Mouse (Mus musculus): ENCODE data around the gene Fam185a. TPM values are rescaled to one million over a fixed set of nuclear protein-coding genes. Genes with fewer than 3 reads are reported as not detected.

Fam185a gene
- polyA plus RNA-seq, 1 experiment from 2014 or later = 8.4 TPM

GRCm38 (mm10) chr5:21506887-21507286, 82.1 kb downstream of the Fam185a start:
- Histone ChIP-seq H3K36me3 (ENCODE audit: control insufficient read depth, insufficient read depth, low read length) (no peaks in the 10 kb centered on the region), H3K27ac (replicated peaks; ENCODE audit: low read depth, low read length) (no peak overlapping the region), H3K9ac (replicated peaks; ENCODE audit: low read length) (no peak overlapping the region), H3K4me3 (replicated peaks; ENCODE audit: low read depth, low read length) (no peak overlapping the region), H3K27me3 (ENCODE audit: control insufficient read depth, insufficient read depth, low read length) (no peaks in the 10 kb centered on the region), H3K4me1 (ENCODE audit: control insufficient read depth, insufficient read depth, low read length) (no peaks in the 10 kb centered on the region), H3K9me3 (ENCODE audit: control insufficient read depth, low read length) (no peaks in the 10 kb centered on the region), H3K4me2 (ENCODE audit: low read length) (no peak overlapping the region)
- no peak for DNase-seq
- WGBS = 74% methylated on average over 1 of the region's 1 CpGs
- ATAC-seq (ENCODE audit: low FRiP score, low TSS enrichment) = no peak

- H3K4me1 ChIP-seq (ENCODE audit: control insufficient read depth, insufficient read depth, low read length) = no peaks in the 10 kb centered on the region
- H3K9me3 ChIP-seq (ENCODE audit: control insufficient read depth, low read length) = no peaks in the 10 kb centered on the region
- H3K36me3 ChIP-seq (ENCODE audit: control insufficient read depth, insufficient read depth, low read length) = no peaks in the 10 kb centered on the region
- H3K27me3 ChIP-seq (ENCODE audit: control insufficient read depth, insufficient read depth, low read length) = no peaks in the 10 kb centered on the region
- DNase-seq (no peak), ATAC-seq (ENCODE audit: low FRiP score, low TSS enrichment) (no peak)
- H3K27ac ChIP-seq (replicated peaks; ENCODE audit: low read depth, low read length) = no peak overlapping the region
- 82% methylated on average over 4 of the region's 4 CpGs for WGBS
- H3K4me3 ChIP-seq (replicated peaks; ENCODE audit: low read depth, low read length) = no peak overlapping the region
- no peak overlapping the region for H3K9ac ChIP-seq (replicated peaks; ENCODE audit: low read length)
- no peak overlapping the region for H3K4me2 ChIP-seq (ENCODE audit: low read length)
These were observed 85.0 kb downstream of the Fam185a start for GRCm38 (mm10) chr5:21509801-21510200.

- H3K27ac ChIP-seq (replicated peaks; ENCODE audit: low read depth, low read length) = no peak overlapping the region
- DNase-seq (no peak), ATAC-seq (ENCODE audit: low FRiP score, low TSS enrichment) (no peak)
- no peak overlapping the region for H3K4me2 ChIP-seq (ENCODE audit: low read length)
- H3K9me3 ChIP-seq (ENCODE audit: control insufficient read depth, low read length) = no peaks in the 10 kb centered on the region
- H3K36me3 ChIP-seq (ENCODE audit: control insufficient read depth, insufficient read depth, low read length) = no peaks in the 10 kb centered on the region
- 40% methylated on average over 10 of the region's 10 CpGs for WGBS
- H3K4me1 ChIP-seq (ENCODE audit: control insufficient read depth, insufficient read depth, low read length) = no peaks in the 10 kb centered on the region
- H3K4me3 ChIP-seq (replicated peaks; ENCODE audit: low read depth, low read length) = no peak overlapping the region
- H3K9ac ChIP-seq (replicated peaks; ENCODE audit: low read length) = no peak overlapping the region
- no peaks in the 10 kb centered on the region for H3K27me3 ChIP-seq (ENCODE audit: control insufficient read depth, insufficient read depth, low read length)
These were observed 88.6 kb downstream of the Fam185a start for GRCm38 (mm10) chr5:21513363-21513762.

DNA sequence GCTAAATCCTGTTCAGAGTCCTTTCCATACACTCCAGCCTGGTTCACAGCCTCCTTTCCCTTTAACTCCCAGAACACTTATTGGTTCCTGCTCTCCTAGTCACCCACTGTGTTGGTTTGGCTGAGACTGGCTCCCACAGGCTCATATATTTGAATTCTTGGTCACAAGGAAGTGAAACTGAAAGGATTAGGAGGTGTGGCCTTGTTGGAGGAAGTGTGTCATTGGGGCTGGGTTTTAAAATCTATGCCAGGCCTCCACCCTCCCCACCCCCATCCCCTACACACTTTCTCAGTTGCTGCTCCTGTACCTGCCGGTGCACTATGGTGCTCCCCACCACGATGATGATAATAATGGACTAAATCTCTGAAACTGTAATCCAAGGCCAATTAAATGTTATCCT, 92.8 kb downstream of the Fam185a start:
- H3K36me3 ChIP-seq (ENCODE audit: control insufficient read depth, insufficient read depth, low read length) = no peaks in the 10 kb centered on the region
- no peak overlapping the region for H3K4me3 ChIP-seq (replicated peaks; ENCODE audit: low read depth, low read length)
- H3K9ac ChIP-seq (replicated peaks; ENCODE audit: low read length) = no peak overlapping the region
- 95% methylated on average over 2 of the region's 2 CpGs for WGBS
- ATAC-seq (ENCODE audit: low FRiP score, low TSS enrichment) = no peak
- no peak for DNase-seq
- H3K27me3 ChIP-seq (ENCODE audit: control insufficient read depth, insufficient read depth, low read length) = no peaks in the 10 kb centered on the region
- H3K27ac ChIP-seq (replicated peaks; ENCODE audit: low read depth, low read length) = no peak overlapping the region
- H3K9me3 ChIP-seq (ENCODE audit: control insufficient read depth, low read length) = no peaks in the 10 kb centered on the region
- H3K4me2 ChIP-seq (ENCODE audit: low read length) = no peak overlapping the region
- H3K4me1 ChIP-seq (ENCODE audit: control insufficient read depth, insufficient read depth, low read length) = no peaks in the 10 kb centered on the region

GRCm38 (mm10) chr5:21518207-21518606, 93.4 kb downstream of the Fam185a start:
- no peak overlapping the region for H3K27ac ChIP-seq (replicated peaks; ENCODE audit: low read depth, low read length)

DNA sequence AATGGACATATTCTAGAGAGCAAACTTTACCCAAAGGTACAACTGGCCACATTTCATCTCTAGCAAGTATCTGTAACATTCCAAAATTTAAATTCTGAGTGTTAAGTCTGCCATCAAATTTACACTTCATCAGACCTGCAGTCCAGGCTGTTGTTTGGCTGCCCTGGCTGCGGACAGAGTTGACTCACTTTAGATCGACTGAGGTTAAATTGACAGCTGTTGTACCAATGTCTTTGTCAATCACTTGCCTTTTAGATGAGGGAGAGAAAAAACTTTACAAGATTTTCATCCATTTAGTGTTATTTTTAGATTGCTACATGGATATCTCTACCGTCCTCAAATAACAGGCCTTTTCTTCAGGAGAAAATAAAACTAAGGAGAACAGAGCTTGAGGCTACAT, 94.4 kb downstream of the Fam185a start:
- no peaks in the 10 kb centered on the region for H3K9me3 ChIP-seq (ENCODE audit: control insufficient read depth, low read length)

More at GRCm38 (mm10) chr5:21518207-21518606, 93.4 kb downstream of the Fam185a start:
- no peak for ATAC-seq (ENCODE audit: low FRiP score, low TSS enrichment)
- 75% methylated on average over 4 of the region's 4 CpGs for WGBS
- DNase-seq = no peak
- Histone ChIP-seq H3K4me3 (replicated peaks; ENCODE audit: low read depth, low read length) (no peak overlapping the region), H3K9ac (replicated peaks; ENCODE audit: low read length) (no peak overlapping the region), H3K27me3 (ENCODE audit: control insufficient read depth, insufficient read depth, low read length) (no peaks in the 10 kb centered on the region), H3K9me3 (ENCODE audit: control insufficient read depth, low read length) (no peaks in the 10 kb centered on the region), H3K36me3 (ENCODE audit: control insufficient read depth, insufficient read depth, low read length) (no peaks in the 10 kb centered on the region), H3K4me1 (ENCODE audit: control insufficient read depth, insufficient read depth, low read length) (no peaks in the 10 kb centered on the region), H3K4me2 (ENCODE audit: low read length) (no peak overlapping the region)

DNA sequence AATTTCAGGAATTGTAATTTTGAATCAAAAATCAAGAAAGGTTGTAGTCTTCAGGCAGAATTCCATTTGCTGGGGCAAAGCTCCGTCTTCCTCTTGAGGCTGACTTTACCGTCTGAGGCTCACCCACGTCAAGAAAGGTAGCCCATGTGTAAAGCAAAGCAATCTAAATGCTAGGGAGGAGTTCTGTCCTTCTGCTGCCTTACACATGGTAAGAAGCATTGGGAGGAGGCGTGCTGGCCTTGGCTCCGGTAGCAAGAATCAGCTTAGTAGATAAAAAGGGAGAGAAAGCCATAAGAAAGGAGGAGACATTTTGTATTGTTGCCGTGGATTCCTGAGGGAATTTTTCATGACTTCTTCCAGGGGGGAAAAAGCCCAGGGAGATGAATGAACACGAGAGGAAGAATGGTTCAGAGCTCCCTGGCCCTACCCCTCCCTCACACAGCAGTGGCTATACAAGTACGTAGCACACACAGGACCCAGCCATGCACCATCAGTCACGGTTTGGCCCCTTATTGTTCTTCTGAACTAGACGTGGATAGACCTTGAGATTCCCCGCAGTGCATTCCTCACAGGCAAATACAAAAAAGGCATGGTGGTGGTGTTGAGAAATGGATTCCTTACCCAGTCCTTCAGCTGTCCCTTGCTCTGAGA, 102.2 kb downstream of the Fam185a start:
- peak; percentile 27 for DNase-seq
- H3K4me2 ChIP-seq (ENCODE audit: low read length) = no peak overlapping the region
- H3K9ac ChIP-seq (replicated peaks; ENCODE audit: low read length) = no peak overlapping the region
- WGBS = 9% methylated on average over 11 of the region's 11 CpGs
- H3K27ac ChIP-seq (replicated peaks; ENCODE audit: low read depth, low read length) = no peak overlapping the region
- no peaks in the 10 kb centered on the region for H3K36me3 ChIP-seq (ENCODE audit: control insufficient read depth, insufficient read depth, low read length)
- ATAC-seq (ENCODE audit: low FRiP score, low TSS enrichment) = peak; percentile 50; the same call in 1 of the 2 replicates
- H3K4me1 ChIP-seq (ENCODE audit: control insufficient read depth, insufficient read depth, low read length) = no peaks in the 10 kb centered on the region
- no peak overlapping the region for H3K4me3 ChIP-seq (replicated peaks; ENCODE audit: low read depth, low read length)
- 0 out of 2 replicates have a peak, but pooled peaks cover 4% of the 10 kb centered on the region for H3K9me3 ChIP-seq (ENCODE audit: control insufficient read depth, low read length)
- H3K27me3 ChIP-seq (ENCODE audit: control insufficient read depth, insufficient read depth, low read length) = no peaks in the 10 kb centered on the region

More for the DNA sequence above, 94.4 kb downstream of the Fam185a start:
- no peak for ATAC-seq (ENCODE audit: low FRiP score, low TSS enrichment)
- Histone ChIP-seq H3K4me1 (ENCODE audit: control insufficient read depth, insufficient read depth, low read length) (no peaks in the 10 kb centered on the region), H3K27me3 (ENCODE audit: control insufficient read depth, insufficient read depth, low read length) (no peaks in the 10 kb centered on the region), H3K4me3 (replicated peaks; ENCODE audit: low read depth, low read length) (no peak overlapping the region), H3K9ac (replicated peaks; ENCODE audit: low read length) (no peak overlapping the region), H3K27ac (replicated peaks; ENCODE audit: low read depth, low read length) (no peak overlapping the region), H3K4me2 (ENCODE audit: low read length) (no peak overlapping the region), H3K36me3 (ENCODE audit: control insufficient read depth, insufficient read depth, low read length) (no peaks in the 10 kb centered on the region)
- DNase-seq = no peak
- whole genome bisulfite sequencing = 89% methylated on average over 3 of the region's 3 CpGs

DNA sequence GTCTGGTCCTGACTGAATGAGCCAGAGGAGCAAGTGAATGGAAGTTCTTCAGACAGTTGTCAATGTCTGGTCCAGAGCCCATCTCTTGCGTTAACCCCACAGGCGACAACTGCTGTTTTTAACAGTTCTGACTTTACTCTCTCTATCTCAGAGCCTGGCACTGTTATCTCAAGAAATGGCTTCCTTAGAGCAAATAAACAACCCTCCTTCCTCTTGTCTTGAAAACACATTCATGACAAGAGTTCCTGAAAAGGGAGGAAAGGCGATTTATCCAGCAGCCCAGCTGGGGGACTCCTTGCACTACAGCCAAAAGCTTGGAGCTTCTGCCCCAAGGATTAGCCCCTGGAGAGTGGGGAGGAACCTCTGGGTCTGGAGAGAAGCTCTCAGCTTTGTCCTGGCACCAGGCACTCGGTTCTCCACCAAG, 102.7 kb downstream of the Fam185a start:
- ATAC-seq (ENCODE audit: low FRiP score, low TSS enrichment) = no peak
- H3K27me3 ChIP-seq (ENCODE audit: control insufficient read depth, insufficient read depth, low read length) = no peaks in the 10 kb centered on the region
- 34% methylated on average over 4 of the region's 4 CpGs for WGBS
- no peaks in the 10 kb centered on the region for H3K4me1 ChIP-seq (ENCODE audit: control insufficient read depth, insufficient read depth, low read length)
- no peaks in the 10 kb centered on the region for H3K36me3 ChIP-seq (ENCODE audit: control insufficient read depth, insufficient read depth, low read length)
- DNase-seq = no peak
- no peak overlapping the region for H3K4me2 ChIP-seq (ENCODE audit: low read length)
- no peak overlapping the region for H3K9ac ChIP-seq (replicated peaks; ENCODE audit: low read length)
- no peak overlapping the region for H3K4me3 ChIP-seq (replicated peaks; ENCODE audit: low read depth, low read length)
- no peak overlapping the region for H3K27ac ChIP-seq (replicated peaks; ENCODE audit: low read depth, low read length)
- 0 out of 2 replicates have a peak, but pooled peaks cover 4% of the 10 kb centered on the region for H3K9me3 ChIP-seq (ENCODE audit: control insufficient read depth, low read length)
